Mouse (Mus musculus) E14TG2a.4 (cell line): ENCODE data around the gene Efnb2.

Experiments
- CTCF ChIP-seq: conservative IDR thresholded peaks from 2 replicates; pipeline ENCODE4 v1.5.1; 2014; ENCODE audit warnings: low read length
- POU5F1 ChIP-seq: IDR thresholded peaks from 2 replicates; pipeline ENCODE4 v1.6.1; 2014; ENCODE audit warnings: low read length, borderline replicate concordance

DNA sequence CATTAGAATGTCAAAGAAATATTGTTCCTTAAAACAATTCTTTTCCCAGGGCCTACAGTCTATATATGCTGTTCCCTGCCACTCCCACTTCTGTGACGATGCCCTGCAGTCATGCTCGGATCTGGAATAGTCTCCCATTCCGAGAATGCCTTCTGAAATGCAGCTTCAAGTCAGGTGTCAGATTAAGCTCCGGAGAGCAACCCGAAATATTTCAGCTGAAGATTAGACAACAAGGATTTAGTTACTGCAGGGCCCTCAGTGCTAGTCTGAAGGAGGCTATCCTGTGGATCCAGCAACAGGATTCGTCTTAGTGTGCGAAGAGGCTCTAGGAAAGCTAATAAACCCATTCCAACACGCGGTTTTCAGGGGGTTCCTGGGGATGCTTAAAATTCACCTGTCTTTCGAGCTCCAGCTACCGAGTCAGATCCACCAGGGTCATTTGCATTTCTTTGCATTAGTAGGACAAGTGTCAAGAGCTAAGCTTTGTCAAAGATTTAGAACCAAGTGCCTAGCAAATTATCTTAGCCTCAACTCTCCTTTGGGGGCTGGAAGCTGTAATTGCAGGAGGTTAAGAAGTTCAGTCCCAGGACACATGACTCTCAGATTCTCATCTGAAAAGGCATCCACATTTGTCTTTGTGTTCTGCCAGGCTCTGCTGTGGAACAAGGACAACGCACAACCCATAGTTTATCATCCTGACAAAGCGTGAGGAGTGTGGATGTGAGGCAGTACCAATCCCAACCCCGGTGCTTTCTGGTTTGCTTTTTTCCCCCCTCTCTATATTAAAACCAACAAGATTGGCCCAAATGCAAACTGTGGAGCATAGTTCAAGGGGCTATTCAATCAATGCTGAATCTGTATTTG is 4.2 kb downstream of the Efnb2 start:
- TF ChIP-seq CTCF (no peak), POU5F1 (no peak)
